Mouse (Mus musculus): ENCODE measurements around the gene Igsf10. TPM values are rescaled to one million over a fixed set of nuclear protein-coding genes. Genes with fewer than 3 reads are reported as not detected.
A peak's percentile ranks its signal among the peaks of the same experiment; 100 is the strongest.

Igsf10 gene
- polyA plus RNA-seq, 1 experiment from 2014 or later = 3.3 TPM

DNA sequence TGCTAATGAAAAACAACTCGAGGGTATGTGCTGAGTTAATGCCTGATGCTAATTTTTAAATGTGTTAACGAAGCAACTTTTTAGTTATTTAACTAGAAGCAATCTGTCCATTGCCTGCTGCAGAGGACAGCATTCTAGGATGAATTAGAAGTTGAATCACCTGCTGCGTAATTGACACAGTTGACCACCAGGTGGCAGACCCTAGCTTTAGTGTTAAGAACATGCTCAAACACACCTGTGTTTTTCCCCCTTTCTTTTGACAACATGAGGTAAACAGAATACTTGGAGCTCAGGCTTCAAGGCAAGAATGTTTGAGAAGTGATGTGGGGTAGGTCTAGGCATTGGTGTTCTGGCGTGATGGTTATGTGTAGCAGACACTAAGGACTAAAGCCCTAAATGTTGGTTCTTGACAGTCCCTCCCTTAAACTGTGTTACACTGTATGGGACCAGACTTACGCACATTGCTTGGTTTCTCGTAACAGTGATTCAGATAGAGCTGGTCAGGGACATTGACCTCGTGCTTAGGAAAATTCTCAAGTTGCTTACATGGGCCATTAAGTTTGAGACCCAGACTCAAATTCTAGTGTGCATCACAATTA lies 22.8 kb downstream of the Igsf10 start:
- no peak overlapping the region for H3K4me2 ChIP-seq (replicated peaks; ENCODE audit: low read depth)
- H3K27me3 ChIP-seq (replicated peaks; ENCODE audit: control insufficient read depth, insufficient read depth, low read length) = no peaks in the 10 kb centered on the region
- H3K9ac ChIP-seq (ENCODE audit: low read depth, low read length) = no peak overlapping the region
- H3K27ac ChIP-seq (ENCODE audit: low read depth, low read length) = no peak overlapping the region
- WGBS = 43% methylated on average over 7 of the region's 7 CpGs
- peaks cover 5% of the 10 kb centered on the region; the same call in 1 of the 2 replicates for H3K36me3 ChIP-seq (ENCODE audit: control insufficient read depth, insufficient read depth)
- H3K4me1 ChIP-seq (replicated peaks; ENCODE audit: control insufficient read depth, insufficient read depth, low read length) = no peaks in the 10 kb centered on the region
- no peaks in the 10 kb centered on the region for H3K9me3 ChIP-seq (ENCODE audit: control insufficient read depth)
- peak; percentile 84 for TF ChIP-seq CTCF (IDR thresholded peaks at IDR 0.05; ENCODE audit: low read depth)
- no peak for ATAC-seq
- no peak overlapping the region for H3K4me3 ChIP-seq (ENCODE audit: low read depth, low read length)

DNA sequence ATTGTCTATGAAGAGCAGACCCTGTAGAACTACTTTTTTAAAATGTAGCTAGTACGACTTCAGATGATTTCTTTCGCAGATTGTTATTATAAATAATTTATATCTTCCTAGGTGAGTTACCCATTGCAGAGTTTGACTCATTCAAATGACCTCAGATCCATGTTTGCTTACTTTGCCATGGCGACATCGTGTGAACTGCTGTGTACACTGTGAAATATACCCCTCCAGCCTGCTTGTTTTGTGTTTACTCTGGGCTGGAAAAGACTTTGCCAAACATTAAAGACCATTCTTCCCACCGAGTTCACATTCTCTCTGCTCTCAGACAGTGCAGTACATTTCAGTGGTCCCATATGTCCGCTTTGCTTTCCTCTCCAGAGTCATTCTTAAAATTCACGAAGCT lies 28.1 kb downstream of the Igsf10 start:
- no peak overlapping the region for H3K4me2 ChIP-seq (replicated peaks; ENCODE audit: low read depth)
- TF ChIP-seq CTCF (IDR thresholded peaks at IDR 0.05; ENCODE audit: low read depth) = no peak
- peaks cover 5% of the 10 kb centered on the region; the same call in 1 of the 2 replicates for H3K36me3 ChIP-seq (ENCODE audit: control insufficient read depth, insufficient read depth)
- H3K27me3 ChIP-seq (replicated peaks; ENCODE audit: control insufficient read depth, insufficient read depth, low read length) = no peaks in the 10 kb centered on the region
- no peaks in the 10 kb centered on the region for H3K4me1 ChIP-seq (replicated peaks; ENCODE audit: control insufficient read depth, insufficient read depth, low read length)
- H3K9ac ChIP-seq (ENCODE audit: low read depth, low read length) = no peak overlapping the region
- WGBS = 59% methylated on average over 7 of the region's 7 CpGs
- no peak overlapping the region for H3K4me3 ChIP-seq (ENCODE audit: low read depth, low read length)
- no peaks in the 10 kb centered on the region for H3K9me3 ChIP-seq (ENCODE audit: control insufficient read depth)
- H3K27ac ChIP-seq (ENCODE audit: low read depth, low read length) = no peak overlapping the region
- no peak for ATAC-seq

DNA sequence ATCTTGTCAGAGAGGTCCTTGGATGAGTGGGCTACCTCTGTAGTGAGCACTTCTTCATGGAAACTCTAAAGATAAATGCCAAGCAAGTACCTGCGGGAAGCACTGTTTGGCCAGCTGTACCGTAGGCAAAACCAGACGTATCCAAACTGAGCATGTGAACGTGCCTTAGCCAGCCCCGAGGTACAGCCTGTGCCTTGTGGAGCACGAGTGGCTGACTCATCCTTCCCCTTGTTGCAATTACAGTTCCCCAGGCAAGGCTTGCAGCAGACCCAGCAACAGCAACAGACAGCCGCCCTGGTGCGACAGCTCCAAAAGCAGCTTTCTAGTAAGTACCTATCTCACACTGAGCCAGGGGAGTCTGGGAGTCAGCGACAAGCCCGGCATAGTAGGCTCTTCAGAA lies 31.6 kb downstream of the Igsf10 start:
- no peaks in the 10 kb centered on the region for H3K27me3 ChIP-seq (replicated peaks; ENCODE audit: control insufficient read depth, insufficient read depth, low read length)
- no peak overlapping the region for H3K4me3 ChIP-seq (ENCODE audit: low read depth, low read length)
- no peak for TF ChIP-seq CTCF (IDR thresholded peaks at IDR 0.05; ENCODE audit: low read depth)
- no peaks in the 10 kb centered on the region for H3K36me3 ChIP-seq (ENCODE audit: control insufficient read depth, insufficient read depth)
- ATAC-seq = no peak
- no peaks in the 10 kb centered on the region for H3K4me1 ChIP-seq (replicated peaks; ENCODE audit: control insufficient read depth, insufficient read depth, low read length)
- 86% methylated on average over 10 of the region's 10 CpGs for WGBS
- H3K27ac ChIP-seq (ENCODE audit: low read depth, low read length) = no peak overlapping the region
- no peaks in the 10 kb centered on the region for H3K9me3 ChIP-seq (ENCODE audit: control insufficient read depth)
- no peak overlapping the region for H3K9ac ChIP-seq (ENCODE audit: low read depth, low read length)
- no peak overlapping the region for H3K4me2 ChIP-seq (replicated peaks; ENCODE audit: low read depth)

DNA sequence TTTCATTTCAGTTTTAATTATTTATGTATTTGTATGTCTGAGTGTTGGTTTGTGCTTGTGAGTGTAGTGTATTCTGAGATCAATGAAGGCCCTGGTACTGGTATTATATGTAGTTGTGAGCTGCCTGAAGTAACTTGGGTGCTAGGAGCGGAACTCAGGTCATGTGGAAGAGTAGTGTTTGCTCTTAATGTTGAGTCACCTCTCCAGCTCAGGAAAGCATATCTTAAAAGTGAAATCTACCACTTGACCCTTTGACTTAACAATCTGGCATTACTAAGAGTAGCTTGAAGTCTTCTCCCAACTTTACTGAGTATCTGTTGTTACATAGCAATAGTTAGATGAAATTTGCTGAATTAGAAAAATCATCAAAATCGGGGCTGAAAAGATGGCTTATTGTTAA lies 38.7 kb downstream of the Igsf10 start:
- no peak overlapping the region for H3K27ac ChIP-seq (ENCODE audit: low read depth, low read length)
- no peak overlapping the region for H3K4me3 ChIP-seq (ENCODE audit: low read depth, low read length)
- no peaks in the 10 kb centered on the region for H3K27me3 ChIP-seq (replicated peaks; ENCODE audit: control insufficient read depth, insufficient read depth, low read length)
- H3K4me2 ChIP-seq (replicated peaks; ENCODE audit: low read depth) = no peak overlapping the region
- H3K36me3 ChIP-seq (ENCODE audit: control insufficient read depth, insufficient read depth) = no peaks in the 10 kb centered on the region
- ATAC-seq = no peak
- 92% methylated on average over 2 of the region's 2 CpGs for WGBS
- no peaks in the 10 kb centered on the region for H3K4me1 ChIP-seq (replicated peaks; ENCODE audit: control insufficient read depth, insufficient read depth, low read length)
- no peak for TF ChIP-seq CTCF (IDR thresholded peaks at IDR 0.05; ENCODE audit: low read depth)
- H3K9ac ChIP-seq (ENCODE audit: low read depth, low read length) = no peak overlapping the region
- no peaks in the 10 kb centered on the region for H3K9me3 ChIP-seq (ENCODE audit: control insufficient read depth)

GRCm38 (mm10) chr3:59304944-59305343 lies 39.2 kb downstream of the Igsf10 start:
- Histone ChIP-seq H3K36me3 (ENCODE audit: control insufficient read depth, insufficient read depth) (no peaks in the 10 kb centered on the region), H3K4me3 (ENCODE audit: low read depth, low read length) (no peak overlapping the region), H3K4me1 (replicated peaks; ENCODE audit: control insufficient read depth, insufficient read depth, low read length) (no peaks in the 10 kb centered on the region), H3K9me3 (ENCODE audit: control insufficient read depth) (no peaks in the 10 kb centered on the region), H3K27me3 (replicated peaks; ENCODE audit: control insufficient read depth, insufficient read depth, low read length) (no peaks in the 10 kb centered on the region), H3K4me2 (replicated peaks; ENCODE audit: low read depth) (no peak overlapping the region), H3K27ac (ENCODE audit: low read depth, low read length) (no peak overlapping the region), H3K9ac (ENCODE audit: low read depth, low read length) (no peak overlapping the region)
- no peak for TF ChIP-seq CTCF (IDR thresholded peaks at IDR 0.05; ENCODE audit: low read depth)
- 94% methylated on average over 5 of the region's 5 CpGs for WGBS
- no peak for ATAC-seq

- H3K4me1 ChIP-seq (replicated peaks; ENCODE audit: control insufficient read depth, insufficient read depth, low read length) = no peaks in the 10 kb centered on the region
- no peak overlapping the region for H3K9ac ChIP-seq (ENCODE audit: low read depth, low read length)
- WGBS = 83% methylated on average over 16 of the region's 16 CpGs
- ATAC-seq = no peak
- H3K27me3 ChIP-seq (replicated peaks; ENCODE audit: control insufficient read depth, insufficient read depth, low read length) = no peaks in the 10 kb centered on the region
- H3K9me3 ChIP-seq (ENCODE audit: control insufficient read depth) = no peaks in the 10 kb centered on the region
- H3K27ac ChIP-seq (ENCODE audit: low read depth, low read length) = no peak overlapping the region
- TF ChIP-seq CTCF (IDR thresholded peaks at IDR 0.05; ENCODE audit: low read depth) = no peak
- no peak overlapping the region for H3K4me2 ChIP-seq (replicated peaks; ENCODE audit: low read depth)
- H3K36me3 ChIP-seq (ENCODE audit: control insufficient read depth, insufficient read depth) = no peaks in the 10 kb centered on the region
- H3K4me3 ChIP-seq (ENCODE audit: low read depth, low read length) = no peak overlapping the region
These were observed 46.5 kb downstream of the Igsf10 start for GRCm38 (mm10) chr3:59297653-59298052.

All from intestine, postnatal 0 days (tissue).